Mouse (Mus musculus) embryonic facial prominence, embryonic 14.5 days (tissue): ENCODE data around the gene Swap70. TPM values are rescaled to one million over a fixed set of nuclear protein-coding genes. Genes with fewer than 3 reads are reported as not detected.
A peak's percentile ranks its signal among the peaks of the same experiment; 100 is the strongest.

ENCODE experiments used
- ATAC-seq: fragments of 200-750 bp; cut with Nextera tagmentation; 2 replicates; pipeline ENCODE4 v1.8.0; 2017; ENCODE audit warnings: low read depth, moderate number of reproducible peaks, moderate TSS enrichment
- DNase-seq: peaks from one replicate; pipeline ENCODE4 v3.0.0-alpha.2; 2015; ENCODE audit warnings: low spot score
- H3K27ac ChIP-seq: fragments of 300-500 bp; sonication (generic); replicated peaks from 2 replicates; pipeline ENCODE4 v1.5.1; 2014; ENCODE audit warnings: low read depth, mild to moderate bottlenecking, low read length, moderate library complexity
- H3K27me3 ChIP-seq: fragments of 300-500 bp; sonication (generic); replicated peaks from 2 replicates; pipeline ENCODE4 v1.6.1; 2014; ENCODE audit warnings: low read length; ENCODE audit not compliant: control insufficient read depth, insufficient read depth
- H3K36me3 ChIP-seq: fragments of 300-500 bp; sonication (generic); 2 replicates; pipeline ENCODE4 v1.6.1; 2014; ENCODE audit warnings: low read length, mixed read lengths; ENCODE audit not compliant: control insufficient read depth, insufficient read depth
- H3K4me1 ChIP-seq: fragments of 300-500 bp; sonication (generic); 2 replicates; pipeline ENCODE4 v1.6.1; 2014; ENCODE audit warnings: antibody characterized with exemption, low read length; ENCODE audit not compliant: control insufficient read depth, insufficient read depth
- H3K4me2 ChIP-seq: fragments of 300-500 bp; sonication (generic); 2 replicates; pipeline ENCODE4 v1.6.1; 2014; ENCODE audit warnings: low read depth, mild to moderate bottlenecking, low read length, moderate library complexity, mixed read lengths
- H3K4me3 ChIP-seq: fragments of 300-500 bp; sonication (generic); 2 replicates; pipeline ENCODE4 v1.5.1; 2014; ENCODE audit warnings: low read depth, mild to moderate bottlenecking, low read length
- H3K9ac ChIP-seq: fragments of 300-500 bp; sonication (generic); 2 replicates; pipeline ENCODE4 v1.6.1; 2014; ENCODE audit warnings: low read depth, mild to moderate bottlenecking, low read length, moderate library complexity, mixed read lengths
- H3K9me3 ChIP-seq: fragments of 300-500 bp; sonication (generic); 2 replicates; pipeline ENCODE4 v1.6.1; 2016; ENCODE audit warnings: low read length; ENCODE audit not compliant: control insufficient read depth
- WGBS: fragments of 180-500 bp; shearing (Covaris S2); extraction: QIAGEN DNeasy Blood & Tissue Kit; methylation state at CpG from one replicate; pipeline ENCODE4 v1.1.7; 2014; 5-methylcytosine and 5-hydroxymethylcytosine counted together
- polyA plus RNA-seq: library from polyadenylated mRNA; unstranded; fragments of >200 nt; fragmentation: Nextera tagmentation; extraction: Ambion mirVana; gene quantifications from 2 replicates; pipeline ENCODE4 v1.2.1, GENCODE M21; 2014

The Swap70 gene
- polyA plus RNA-seq, 1 experiment from 2014 or later, result 29.2 TPM

DNA sequence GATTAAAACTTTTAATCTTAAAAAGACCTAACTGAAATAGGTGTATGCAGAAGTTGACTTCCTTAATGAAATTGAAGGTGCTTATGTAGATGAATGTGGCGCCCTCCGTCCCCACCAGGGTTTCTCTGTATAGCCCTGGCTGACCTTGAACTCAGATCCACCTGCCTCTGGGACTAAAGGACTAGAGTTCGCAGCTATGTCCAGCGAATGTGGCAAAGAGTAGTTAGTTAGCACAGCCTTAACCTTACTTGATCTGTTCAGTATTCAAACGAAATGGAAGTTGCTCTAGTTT is 20.7 kb downstream of the Swap70 start:
- no peaks in the 10 kb centered on the region for H3K27me3 ChIP-seq
- peaks cover 14% of the 10 kb centered on the region; the same call in 1 of the 2 replicates for H3K4me1 ChIP-seq
- no peak overlapping the region for H3K27ac ChIP-seq
- no peak overlapping the region for H3K9ac ChIP-seq
- H3K9me3 ChIP-seq, result no peaks in the 10 kb centered on the region
- 0 out of 2 replicates have a peak, but pooled peaks cover 11% of the 10 kb centered on the region for H3K36me3 ChIP-seq
- H3K4me2 ChIP-seq, result no peak overlapping the region
- ATAC-seq (no peak), DNase-seq (no peak)
- 92% methylated on average over 5 of the region's 5 CpGs for WGBS
- H3K4me3 ChIP-seq, result no peak overlapping the region

DNA sequence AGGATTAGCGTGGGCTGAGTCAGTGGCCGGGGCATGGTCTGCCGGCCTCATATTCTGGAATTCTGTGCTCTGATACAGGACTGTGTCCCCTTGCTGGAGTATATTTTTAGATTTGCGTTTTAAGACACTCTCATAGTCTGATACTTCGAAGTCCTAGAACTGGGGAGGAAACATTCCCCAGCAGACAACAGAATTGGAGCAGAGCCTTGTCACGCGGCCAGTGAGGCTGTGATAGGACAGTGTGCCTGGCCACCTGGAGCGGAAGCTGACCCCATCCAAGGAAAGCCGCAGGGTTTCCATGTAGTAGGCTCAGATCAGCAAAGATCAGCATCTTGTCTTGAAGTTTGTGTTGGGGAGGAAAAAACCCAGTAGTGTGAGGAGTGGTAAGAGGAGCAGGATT is 23.6 kb downstream of the Swap70 start:
- Histone ChIP-seq H3K4me2 (no peak overlapping the region), H3K9me3 (no peaks in the 10 kb centered on the region), H3K4me3 (no peak overlapping the region), H3K9ac (no peak overlapping the region), H3K27ac (no peak overlapping the region), H3K4me1 (peaks cover 13% of the 10 kb centered on the region), H3K27me3 (no peaks in the 10 kb centered on the region), H3K36me3 (0 out of 2 replicates have a peak, but pooled peaks cover 11% of the 10 kb centered on the region)
- no peak for ATAC-seq
- WGBS, result 91% methylated on average over 9 of the region's 9 CpGs
- no peak for DNase-seq

DNA sequence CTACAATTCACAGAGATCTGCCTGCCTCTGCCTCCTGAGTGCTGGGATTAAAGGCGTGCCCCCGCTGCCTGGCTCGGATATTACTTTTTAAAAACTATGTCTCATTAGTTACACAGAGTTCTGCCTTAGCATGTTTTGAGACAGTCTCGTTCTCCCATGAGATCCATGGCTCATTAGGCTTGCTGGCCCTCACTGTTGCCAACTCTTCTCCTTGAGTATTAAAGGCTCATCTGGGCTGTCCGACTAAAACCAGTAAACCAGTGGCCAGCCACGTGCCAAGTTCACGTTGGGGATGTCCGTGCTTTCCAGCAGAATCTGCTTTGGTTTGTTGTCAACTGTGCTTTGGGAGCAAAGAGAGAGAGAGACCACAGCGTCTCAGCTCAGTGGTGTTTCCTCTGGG is 25.0 kb downstream of the Swap70 start:
- no peak overlapping the region for H3K4me2 ChIP-seq
- H3K9ac ChIP-seq, result no peak overlapping the region
- 0 out of 2 replicates have a peak, but pooled peaks cover 11% of the 10 kb centered on the region for H3K36me3 ChIP-seq
- DNase-seq (no peak), ATAC-seq (no peak)
- no peak overlapping the region for H3K27ac ChIP-seq
- WGBS, result 90% methylated on average over 9 of the region's 9 CpGs
- no peaks in the 10 kb centered on the region for H3K9me3 ChIP-seq
- H3K4me3 ChIP-seq, result no peak overlapping the region
- H3K27me3 ChIP-seq, result no peaks in the 10 kb centered on the region
- H3K4me1 ChIP-seq, result peaks cover 13% of the 10 kb centered on the region

- Histone ChIP-seq H3K9ac (no peak overlapping the region), H3K4me1 (peaks cover 13% of the 10 kb centered on the region), H3K9me3 (no peaks in the 10 kb centered on the region), H3K4me2 (no peak overlapping the region), H3K27me3 (no peaks in the 10 kb centered on the region), H3K36me3 (peaks cover 17% of the 10 kb centered on the region), H3K4me3 (no peak overlapping the region), H3K27ac (peak overlapping the region; percentile 54)
- DNase-seq (peak; percentile 75), ATAC-seq (no peak; the same call in 1 of the 2 replicates)
- 72% methylated on average over 3 of the region's 3 CpGs for WGBS
Measured at GRCm38 (mm10) chr7:110247801-110248200, 26.3 kb downstream of the Swap70 start.

DNA sequence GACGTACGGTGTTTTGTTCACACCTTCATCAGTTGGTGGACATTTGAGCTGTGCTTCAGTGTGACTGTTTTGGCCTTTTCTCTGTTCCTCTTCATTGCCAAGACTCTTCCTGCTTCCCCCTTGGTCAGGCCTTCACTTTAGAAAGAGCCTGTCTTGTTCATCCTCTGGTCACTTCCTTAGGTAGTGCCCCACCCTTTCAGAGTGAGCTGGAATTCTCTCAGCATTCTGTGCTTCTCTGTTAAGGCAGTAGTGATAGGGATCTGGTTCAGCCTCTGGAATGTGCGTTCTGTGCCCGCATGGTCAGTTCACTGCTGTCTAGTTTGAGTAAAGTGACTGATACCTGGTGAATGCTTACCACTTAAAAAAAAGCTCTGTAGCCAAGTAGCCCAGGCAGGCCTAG is 27.2 kb downstream of the Swap70 start:
- H3K9me3 ChIP-seq, result no peaks in the 10 kb centered on the region
- no peak for DNase-seq

GRCm38 (mm10) chr7:110253861-110254260 is 32.4 kb downstream of the Swap70 start:
- 68% methylated on average over 2 of the region's 2 CpGs for WGBS
- Histone ChIP-seq H3K27me3 (no peaks in the 10 kb centered on the region), H3K4me1 (peaks cover 4% of the 10 kb centered on the region), H3K4me2 (no peak overlapping the region), H3K27ac (no peak overlapping the region), H3K9ac (no peak overlapping the region), H3K4me3 (no peak overlapping the region), H3K9me3 (no peaks in the 10 kb centered on the region), H3K36me3 (peaks cover 10% of the 10 kb centered on the region)
- ATAC-seq, result no peak
- DNase-seq, result no peak

More for the DNA sequence above, 27.2 kb downstream of the Swap70 start:
- H3K27ac ChIP-seq, result no peak overlapping the region
- H3K4me1 ChIP-seq, result peaks cover 13% of the 10 kb centered on the region
- H3K4me2 ChIP-seq, result no peak overlapping the region
- H3K9ac ChIP-seq, result no peak overlapping the region
- no peak for ATAC-seq
- H3K36me3 ChIP-seq, result peaks cover 21% of the 10 kb centered on the region
- 87% methylated on average over 4 of the region's 4 CpGs for WGBS
- H3K4me3 ChIP-seq, result no peak overlapping the region
- no peaks in the 10 kb centered on the region for H3K27me3 ChIP-seq

DNA sequence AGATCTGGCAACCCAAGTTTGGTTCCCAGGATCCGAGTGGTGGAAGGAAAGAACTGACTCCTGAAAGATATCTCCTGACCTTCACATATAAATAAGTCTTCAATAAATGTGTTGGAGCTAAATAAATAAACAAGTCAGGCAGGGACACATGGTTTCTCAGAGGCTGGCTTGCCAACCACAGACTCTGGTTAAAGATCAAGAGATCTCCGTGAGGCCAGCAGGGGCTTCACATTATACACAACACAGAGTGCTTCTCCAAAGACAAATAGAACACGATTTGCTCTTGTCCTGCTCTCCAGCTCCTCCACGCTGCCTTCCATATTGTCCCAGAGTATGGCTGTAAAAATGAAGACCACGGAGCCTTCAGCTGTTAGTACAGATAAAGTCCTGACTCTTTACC is 32.9 kb downstream of the Swap70 start:
- Histone ChIP-seq H3K4me1 (no peaks in the 10 kb centered on the region), H3K9me3 (no peaks in the 10 kb centered on the region), H3K9ac (no peak overlapping the region), H3K4me2 (no peak overlapping the region), H3K27me3 (no peaks in the 10 kb centered on the region), H3K36me3 (peaks cover 10% of the 10 kb centered on the region), H3K4me3 (no peak overlapping the region), H3K27ac (no peak overlapping the region)
- WGBS, result 83% methylated on average over 5 of the region's 5 CpGs
- DNase-seq (no peak), ATAC-seq (no peak)

GRCm38 (mm10) chr7:110257059-110257458 is 35.5 kb downstream of the Swap70 start:
- 79% methylated on average over 2 of the region's 2 CpGs for WGBS
- Histone ChIP-seq H3K27ac (no peak overlapping the region), H3K36me3 (peaks cover 10% of the 10 kb centered on the region)

GRCm38 (mm10) chr7:110258196-110258950 is 36.9 kb downstream of the Swap70 start:
- H3K4me2 ChIP-seq, result no peak overlapping the region
- no peaks in the 10 kb centered on the region for H3K27me3 ChIP-seq
- no peak for DNase-seq
- H3K27ac ChIP-seq, result no peak overlapping the region
- H3K4me3 ChIP-seq, result no peak overlapping the region
- H3K36me3 ChIP-seq, result no peaks in the 10 kb centered on the region
- H3K9ac ChIP-seq, result no peak overlapping the region
- H3K4me1 ChIP-seq, result 0 out of 2 replicates have a peak, but pooled peaks cover 5% of the 10 kb centered on the region
- H3K9me3 ChIP-seq, result no peaks in the 10 kb centered on the region
- no peak for ATAC-seq
- WGBS, result 80% methylated on average over 11 of the region's 11 CpGs

More at GRCm38 (mm10) chr7:110257059-110257458, 35.5 kb downstream of the Swap70 start:
- Histone ChIP-seq H3K4me2 (no peak overlapping the region), H3K27me3 (no peaks in the 10 kb centered on the region), H3K9ac (no peak overlapping the region), H3K4me3 (no peak overlapping the region), H3K4me1 (0 out of 2 replicates have a peak, but pooled peaks cover 5% of the 10 kb centered on the region), H3K9me3 (no peaks in the 10 kb centered on the region)
- DNase-seq (no peak), ATAC-seq (no peak)
